Mouse (Mus musculus): ENCODE data around the gene Slc5a5.

DNA sequence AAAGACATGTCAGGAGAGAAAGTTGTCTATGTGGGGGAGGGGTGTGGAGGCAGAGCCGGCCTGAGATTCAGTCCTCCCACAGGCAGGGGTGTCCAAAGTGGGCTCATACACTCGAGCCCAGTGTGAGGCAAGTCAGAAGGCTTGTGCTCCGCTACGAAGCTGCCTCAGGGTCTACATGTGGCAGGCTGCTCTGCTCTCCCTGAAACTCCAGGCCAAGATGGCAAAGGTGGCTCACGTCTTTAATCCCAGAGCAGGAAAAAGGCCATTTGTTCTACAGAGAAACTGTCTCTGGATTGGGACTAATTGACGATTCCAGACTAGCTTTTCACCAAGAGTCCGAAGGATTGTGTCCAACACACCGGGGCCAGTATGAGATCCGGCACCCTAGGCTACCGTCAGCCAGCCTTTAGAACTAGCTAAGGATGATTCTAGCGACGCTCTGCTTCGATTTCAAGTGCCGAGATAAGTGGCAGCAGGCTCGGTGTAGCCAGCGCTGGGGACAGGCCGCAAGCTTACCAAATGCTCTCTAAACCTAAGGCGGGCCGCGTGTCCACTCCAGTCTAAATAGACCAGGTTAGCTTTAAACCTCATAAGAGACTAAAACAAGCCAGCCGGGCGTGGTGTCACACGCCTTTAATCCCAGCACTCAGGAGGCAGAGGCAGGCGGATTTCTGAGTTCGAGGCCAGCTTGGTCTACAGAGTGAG, 3.9 kb upstream of the Slc5a5 start:
- TF ChIP-seq CTCF (conservative IDR thresholded peaks at IDR 0.05; ENCODE audit: insufficient read depth, insufficient read length, low read depth, low read length) = no peak
- TF ChIP-seq POLR2A (IDR thresholded peaks at IDR 0.05; ENCODE audit: low read depth, low read length) = no peak

Measured in kidney, adult 2 months (tissue).